Mouse (Mus musculus) heart, adult 18-20 months (tissue): ENCODE measurements around the gene Lrpap1. TPM values are rescaled to one million over a fixed set of nuclear protein-coding genes. Genes with fewer than 3 reads are reported as not detected.

ENCODE experiments used
- DNase-seq, 2 experiments: peaks; one replicate each; pipeline ENCODE4 v3.0.0; 2021 to 2022; ENCODE audit warnings: mixed read lengths in 1 of 2
- total RNA-seq, 2 experiments: library from RNA; stranded (reverse); gene quantifications; 2 replicates each; pipeline ENCODE4 v1.2.3; 2021

Lrpap1 gene
- total RNA-seq, 2 experiments from 2014 or later: 49.9 to 50.2 TPM

DNA sequence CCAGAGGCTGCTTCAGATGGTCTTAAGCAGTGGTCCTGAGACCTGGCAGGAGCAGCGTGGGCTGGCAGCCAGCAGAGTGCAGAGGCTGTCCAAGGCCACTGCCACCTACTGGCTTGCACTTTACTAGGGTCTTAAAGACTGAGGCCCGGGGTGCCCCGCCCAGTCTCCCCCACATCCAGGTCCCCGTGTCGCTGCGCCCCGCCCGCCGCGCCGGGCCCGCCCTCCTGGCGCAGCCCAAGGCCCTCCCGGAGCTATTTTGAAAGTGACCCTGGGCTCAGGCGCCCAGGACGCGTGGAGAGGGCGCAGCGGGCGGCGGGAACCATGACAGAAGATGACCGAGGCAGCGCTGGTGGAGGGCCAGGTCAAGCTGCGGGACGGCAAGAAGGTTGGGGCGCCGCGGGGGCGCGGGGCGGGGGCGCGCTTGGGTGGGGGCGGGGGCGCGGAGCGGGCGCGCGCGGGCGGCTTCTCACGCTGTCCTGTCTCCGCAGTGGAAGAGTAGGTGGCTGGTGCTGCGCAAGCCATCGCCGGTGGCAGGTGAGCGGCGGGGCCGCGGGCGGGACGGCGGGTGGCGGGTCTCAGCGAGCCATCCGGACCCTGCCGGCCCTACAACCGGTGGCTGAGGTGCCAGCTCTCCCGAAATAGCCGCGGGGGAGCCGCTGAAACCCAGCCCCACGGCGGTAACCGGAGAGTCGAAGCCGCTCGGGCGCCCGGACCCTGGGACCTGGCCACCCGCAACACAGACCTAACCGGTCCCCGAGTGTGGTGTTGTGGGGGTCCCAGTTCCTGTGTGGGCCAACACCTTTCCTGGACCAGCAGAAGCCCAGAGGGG is 48.7 kb downstream of the Lrpap1 start, which contains the start of gene Dok7:
Gene Dok7, plus strand, starts transcription at position 163 of the 829 bp plus-strand sequence.
- peak; percentile 71 to 81 for DNase-seq

DNA sequence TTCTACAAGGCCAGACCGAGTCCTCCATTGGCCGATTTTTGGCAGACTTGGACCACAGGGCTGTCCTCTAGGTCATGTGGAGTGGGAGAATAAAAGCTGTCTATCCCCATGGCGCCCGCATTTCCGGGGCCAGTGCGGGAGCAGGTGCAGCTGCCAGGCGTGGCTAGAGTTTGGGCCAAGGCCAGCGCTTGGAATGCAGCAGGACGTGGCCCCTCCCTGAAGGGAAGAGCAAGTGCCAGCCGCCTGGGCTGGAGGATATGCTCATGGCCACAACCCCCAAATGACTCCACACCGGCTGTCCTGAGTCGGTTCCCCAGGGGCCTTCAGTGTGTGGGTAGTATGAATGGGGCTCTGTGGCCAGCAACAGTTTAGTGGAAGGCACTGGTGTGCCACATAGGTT is 50.5 kb downstream of the Lrpap1 start:
- DNase-seq: peak in 1 of 2 experiments; percentile 53

DNA sequence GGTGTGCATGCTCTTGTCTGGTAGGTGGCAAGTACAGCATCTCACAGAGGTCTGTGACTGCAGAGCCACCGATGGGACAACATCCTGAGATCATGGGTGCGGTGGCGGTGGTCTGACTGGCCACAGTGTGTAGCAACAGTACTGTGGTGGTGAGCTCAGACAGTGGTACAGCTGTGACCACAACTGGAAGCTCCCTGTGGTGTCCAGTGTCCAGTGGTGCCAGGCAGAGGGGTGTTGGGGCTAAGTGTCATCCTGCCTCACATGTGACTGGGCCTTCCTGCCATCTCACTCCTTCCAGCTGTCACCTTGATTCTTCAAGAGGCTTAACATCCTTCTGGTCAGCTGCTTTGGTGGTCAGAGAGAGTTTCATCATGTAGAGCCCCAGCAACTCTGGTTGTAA is 50.9 kb downstream of the Lrpap1 start:
- DNase-seq: no peak

GRCm38 (mm10) chr5:35050541-35050940 is 55.0 kb downstream of the Lrpap1 start:
- DNase-seq: no peak

DNA sequence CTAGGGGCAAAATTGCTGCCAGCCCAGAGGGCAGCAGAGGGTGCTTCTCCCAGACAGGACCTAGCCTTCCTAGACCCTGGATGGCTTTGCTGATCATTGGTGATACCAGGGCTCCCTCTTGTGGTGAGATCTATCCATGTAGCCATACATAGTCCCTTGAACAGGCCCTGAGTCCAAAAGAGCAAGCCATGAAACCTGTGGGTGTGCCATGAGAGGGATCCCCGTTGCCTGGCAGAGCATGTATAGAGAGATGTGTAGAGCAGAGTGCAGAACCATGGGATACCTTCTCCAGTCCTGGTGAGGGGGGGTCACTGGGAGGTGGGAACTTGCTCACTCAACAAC is 62.5 kb downstream of the Lrpap1 start:
- peak; percentile 80 to 88 for DNase-seq

- DNase-seq: no peak
These were observed 63.0 kb downstream of the Lrpap1 start for GRCm38 (mm10) chr5:35042431-35043109.

Other genes with a start within 250 kb of the Lrpap1 start
- gene Msantd1, start 197.8 kb downstream of the Lrpap1 start, total RNA-seq: under 1 TPM; 0.27 to 0.62 TPM
- gene Rgs12, start 156.3 kb downstream of the Lrpap1 start, total RNA-seq: 10 to 100 TPM; 18.9 to 20.4 TPM
- under 1 TPM; 0.20 to 0.64 TPM for gene Hgfac, start 64.3 kb downstream of the Lrpap1 start, total RNA-seq
- 10 to 100 TPM; 33.2 to 35.2 TPM for gene Dok7, start 49.0 kb downstream of the Lrpap1 start, total RNA-seq
- gene Adra2c, start 172.6 kb upstream of the Lrpap1 start, total RNA-seq: under 1 TPM; 0.49 to 0.52 TPM